In the genomic region with DNA sequence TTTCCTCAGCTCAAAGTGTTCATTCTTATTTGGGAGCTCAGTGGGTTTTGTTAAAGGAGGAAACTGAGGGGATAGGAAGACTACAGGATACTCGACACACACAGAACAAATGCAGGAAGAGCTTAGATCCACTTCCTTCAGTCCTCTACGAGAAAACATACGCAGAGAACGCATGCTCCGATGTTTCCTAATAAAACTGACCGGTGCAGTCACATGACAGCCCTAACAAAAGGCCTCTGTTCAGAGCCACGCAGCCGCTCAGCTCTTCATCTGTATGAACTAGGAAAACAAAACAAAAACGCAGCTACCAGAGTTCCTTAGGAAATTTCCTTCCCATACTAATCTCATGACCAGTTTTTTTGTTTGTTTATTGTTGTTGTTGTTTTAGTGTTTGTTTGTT, we compare ENCODE assay signal across 36 mouse cellular contexts. TPM values are rescaled to one million over a fixed set of nuclear protein-coding genes. Genes with fewer than 3 reads are reported as not detected.
DNase-seq lines count a peak whose midpoint lies in the region; ATAC-seq lines count a peak whose summit lies in the region.
"Had no signal": no experiment of that assay in that cellular context is flagged by ENCODE, and none has a peak within 500 bp of the region (broad histone marks: within the 10 kb centered on the region; RNA-seq: fewer than 3 reads in every experiment).

No protein-coding gene starts in this region.

- H3K36me3 ChIP-seq in kidney, embryonic 15.5 days = peaks cover 42% of the 10 kb centered on the region
- H3K36me3 ChIP-seq in midbrain, embryonic 14.5 days (ENCODE audit: control insufficient read depth, insufficient read depth, low read length) = peaks cover 26% of the 10 kb centered on the region
- peaks cover 6% of the 10 kb centered on the region for H3K36me3 ChIP-seq in midbrain, embryonic 11.5 days (ENCODE audit: control insufficient read depth, insufficient read depth, low read length)

- no peaks in the 10 kb centered on the region for H3K27me3 ChIP-seq in kidney, embryonic 15.5 days
- no peaks in the 10 kb centered on the region for H3K27me3 ChIP-seq in midbrain, embryonic 14.5 days (ENCODE audit: control insufficient read depth, insufficient read depth, low read length)
- no peaks in the 10 kb centered on the region for H3K27me3 ChIP-seq in midbrain, embryonic 11.5 days (ENCODE audit: control insufficient read depth, insufficient read depth, low read length)
- H3K27me3 ChIP-seq: embryonic facial prominence, embryonic 12.5 days; neural tube, embryonic 13.5 days had no signal

- ATAC-seq in kidney, embryonic 15.5 days (replicated peaks; ENCODE audit: low FRiP score) = no peak
- ATAC-seq in midbrain, embryonic 14.5 days (ENCODE audit: low FRiP score, low TSS enrichment) = no peak
- ATAC-seq in midbrain, embryonic 11.5 days (ENCODE audit: low FRiP score) = no peak
- ATAC-seq: forebrain, embryonic 16.5 days; inflammation-experienced regulatory T-cells, adult 6 months; midbrain, embryonic 16.5 days had no signal

- no peak overlapping the region for H3K9ac ChIP-seq in kidney, embryonic 15.5 days
- no peak overlapping the region for H3K9ac ChIP-seq in midbrain, embryonic 14.5 days (replicated peaks; ENCODE audit: low read length)
- no peak overlapping the region for H3K9ac ChIP-seq in midbrain, embryonic 11.5 days (ENCODE audit: low read length)
- H3K9ac ChIP-seq: embryonic facial prominence, embryonic 12.5 days; hindbrain, embryonic 14.5 days; neural tube, embryonic 13.5 days had no signal

- 56% methylated on average over 9 of the region's 9 CpGs for WGBS in kidney, embryonic 15.5 days
- 74% methylated on average over 9 of the region's 9 CpGs for WGBS in midbrain, embryonic 14.5 days
- 83% methylated on average over 9 of the region's 9 CpGs for WGBS in midbrain, embryonic 11.5 days

- no peaks in the 10 kb centered on the region for H3K9me3 ChIP-seq in kidney, embryonic 15.5 days (replicated peaks)
- H3K9me3 ChIP-seq in midbrain, embryonic 14.5 days (ENCODE audit: control insufficient read depth, low read length) = no peaks in the 10 kb centered on the region
- no peaks in the 10 kb centered on the region for H3K9me3 ChIP-seq in midbrain, embryonic 11.5 days (ENCODE audit: control insufficient read depth, low read length)
- H3K9me3 ChIP-seq: embryonic facial prominence, embryonic 12.5 days; neural tube, embryonic 13.5 days had no signal

- no peaks in the 10 kb centered on the region for H3K4me1 ChIP-seq in kidney, embryonic 15.5 days
- no peaks in the 10 kb centered on the region for H3K4me1 ChIP-seq in midbrain, embryonic 14.5 days (ENCODE audit: control insufficient read depth, insufficient read depth, low read length)
- no peaks in the 10 kb centered on the region for H3K4me1 ChIP-seq in midbrain, embryonic 11.5 days (ENCODE audit: control insufficient read depth, insufficient read depth, low read length)
- H3K4me1 ChIP-seq: embryonic facial prominence, embryonic 12.5 days; neural tube, embryonic 13.5 days had no signal

- H3K4me3 ChIP-seq in kidney, embryonic 15.5 days (replicated peaks) = no peak overlapping the region
- no peak overlapping the region for H3K4me3 ChIP-seq in midbrain, embryonic 14.5 days (replicated peaks; ENCODE audit: low read depth, low read length)
- no peak overlapping the region for H3K4me3 ChIP-seq in midbrain, embryonic 11.5 days (ENCODE audit: low read depth, low read length)
- H3K4me3 ChIP-seq: embryonic facial prominence, embryonic 12.5 days; erythroblast, embryonic 14.5 days; heart, adult 2 months; myocyte; neural tube, embryonic 13.5 days had no signal

- DNase-seq in embryo, embryonic 11 days = peak; percentile 17
- no peak for DNase-seq in embryo, embryonic 10.5 days (ENCODE audit: low spot score)
- DNase-seq in kidney, postnatal 25 days = no peak
- peak; percentile 5 for DNase-seq in midbrain, embryonic 14.5 days
- no peak for DNase-seq in midbrain, embryonic 11.5 days (ENCODE audit: low spot score, missing footprints)
- peak; percentile 22 for DNase-seq in telencephalon, adult 2 months (ENCODE audit: low read depth, low spot score)
- DNase-seq in adrenal gland, adult 18-20 months (ENCODE audit: low spot score in 2 of 2) = no peak
- DNase-seq: adrenal gland, postnatal 14 days; cerebellum, adult 11 months; cerebellum, postnatal 25 days; gastrocnemius, postnatal 25 days; heart, adult 2 months; heart, postnatal 4 days; kidney, adult 2 months; kidney, postnatal 10 days; layer of hippocampus, postnatal 36 days; lung, postnatal 36 days; right cerebral cortex, adult 18-20 months; right cerebral cortex, postnatal 4 days; thymus, postnatal 25 days had no signal

- 0 out of 2 replicates have a peak overlapping the region, but pooled peaks have one; percentile 22 for H3K27ac ChIP-seq in kidney, embryonic 15.5 days
- H3K27ac ChIP-seq in midbrain, embryonic 14.5 days (replicated peaks; ENCODE audit: low read depth, low read length) = no peak overlapping the region
- H3K27ac ChIP-seq in midbrain, embryonic 11.5 days (ENCODE audit: low read depth, low read length) = no peak overlapping the region
- H3K27ac ChIP-seq: embryonic facial prominence, embryonic 12.5 days; heart, adult 2 months; hindbrain, embryonic 14.5 days; neural tube, embryonic 13.5 days had no signal

- H3K4me2 ChIP-seq in kidney, embryonic 15.5 days = no peak overlapping the region
- no peak overlapping the region for H3K4me2 ChIP-seq in midbrain, embryonic 14.5 days (ENCODE audit: low read length)
- no peak overlapping the region for H3K4me2 ChIP-seq in midbrain, embryonic 11.5 days
- H3K4me2 ChIP-seq: embryonic facial prominence, embryonic 12.5 days; hindbrain, embryonic 14.5 days; neural tube, embryonic 13.5 days had no signal

RNA-seq across cellular contexts. Expression of gene Rrh, which starts 1.5 kb away (rescaled TPM):
- 0.21 TPM in 1 of 2 replicates, not detected in the other for polyA plus RNA-seq in kidney, embryonic 15.5 days (2015; fragmentation: Nextera tagmentation; extraction: Ambion mirVana)
- 0.14 and 0.19 TPM in 2 replicates for polyA plus RNA-seq in midbrain, embryonic 14.5 days (2014; fragmentation: Nextera tagmentation; extraction: Ambion mirVana)
- polyA plus RNA-seq in midbrain, embryonic 11.5 days (2014; fragmentation: Nextera tagmentation; extraction: Ambion mirVana) = 0.12 TPM in 1 of 2 replicates, not detected in the other
- not detected for total RNA-seq in adrenal gland, adult 18-20 months (2021)
- total RNA-seq: gastrocnemius, postnatal 25 days; heart, adult 2 months had no signal
- polyA plus RNA-seq: erythroblast, embryonic 14.5 days; heart, adult 2 months; heart, embryonic 14.5 days; hindbrain, embryonic 14.5 days; kidney, adult 2 months; liver, adult 2 months; liver, embryonic 16.5 days; myocyte; stomach, embryonic 14.5 days had no signal

RNA-seq across cellular contexts. Expression of gene Gar1, which starts 10.3 kb away (rescaled TPM):
- polyA plus RNA-seq in kidney, embryonic 15.5 days (2015; fragmentation: Nextera tagmentation; extraction: Ambion mirVana) = 92.9 and 95.5 TPM in 2 replicates
- polyA plus RNA-seq in midbrain, embryonic 14.5 days (2014; fragmentation: Nextera tagmentation; extraction: Ambion mirVana) = 16.8 and 21.9 TPM in 2 replicates
- 43.5 and 51.4 TPM in 2 replicates for polyA plus RNA-seq in midbrain, embryonic 11.5 days (2014; fragmentation: Nextera tagmentation; extraction: Ambion mirVana)
- total RNA-seq in adrenal gland, adult 18-20 months (2021) = 10 to 100 TPM; 55.6 to 57.8 TPM

RNA-seq across cellular contexts. Expression of gene Cfi, which starts 14.8 kb away (rescaled TPM):
- 14.2 and 17.5 TPM in 2 replicates for polyA plus RNA-seq in kidney, embryonic 15.5 days (2015; fragmentation: Nextera tagmentation; extraction: Ambion mirVana)
- polyA plus RNA-seq in midbrain, embryonic 14.5 days (2014; fragmentation: Nextera tagmentation; extraction: Ambion mirVana) = 0.39 and 0.92 TPM in 2 replicates
- 0.40 and 0.44 TPM in 2 replicates for polyA plus RNA-seq in midbrain, embryonic 11.5 days (2014; fragmentation: Nextera tagmentation; extraction: Ambion mirVana)
- under 1 TPM in 1 of 2 experiments, not detected in 1; 0.30 TPM for total RNA-seq in adrenal gland, adult 18-20 months (2021)
- total RNA-seq: gastrocnemius, postnatal 25 days; layer of hippocampus, adult 18-20 months; layer of hippocampus, postnatal 36 days; left cerebral cortex, postnatal 36 days; megakaryocyte-erythroid progenitor cell, adult 5-6 weeks had no signal
- polyA plus RNA-seq: inflammation-experienced regulatory T-cells, adult 6 months; myocyte had no signal

RNA-seq across cellular contexts. Expression of gene Lrit3, which starts 17.0 kb away (rescaled TPM):
- not detected in 2 replicates for polyA plus RNA-seq in kidney, embryonic 15.5 days (2015; fragmentation: Nextera tagmentation; extraction: Ambion mirVana)
- polyA plus RNA-seq in midbrain, embryonic 14.5 days (2014; fragmentation: Nextera tagmentation; extraction: Ambion mirVana) = not detected in 2 replicates
- not detected in 2 replicates for polyA plus RNA-seq in midbrain, embryonic 11.5 days (2014; fragmentation: Nextera tagmentation; extraction: Ambion mirVana)
- total RNA-seq in adrenal gland, adult 18-20 months (2021) = not detected
- total RNA-seq: adrenal gland, postnatal 14 days; gastrocnemius, postnatal 25 days; heart, adult 2 months; heart, postnatal 4 days; layer of hippocampus, adult 18-20 months; layer of hippocampus, postnatal 36 days; left cerebral cortex, postnatal 36 days; liver, adult 2 months; megakaryocyte-erythroid progenitor cell, adult 5-6 weeks had no signal
- polyA plus RNA-seq: embryonic facial prominence, embryonic 12.5 days; erythroblast, embryonic 14.5 days; forebrain, embryonic 16.5 days; heart, adult 2 months; heart, embryonic 14.5 days; hindbrain, embryonic 14.5 days; inflammation-experienced regulatory T-cells, adult 6 months; liver, adult 2 months; liver, embryonic 16.5 days; midbrain, embryonic 16.5 days; myocyte; neural tube, embryonic 13.5 days had no signal

RNA-seq across cellular contexts. Expression of gene Pla2g12a, which starts 57.6 kb away (rescaled TPM):
- polyA plus RNA-seq in kidney, embryonic 15.5 days (2015; fragmentation: Nextera tagmentation; extraction: Ambion mirVana) = 41.5 and 43.8 TPM in 2 replicates
- 36.7 and 43.5 TPM in 2 replicates for polyA plus RNA-seq in midbrain, embryonic 14.5 days (2014; fragmentation: Nextera tagmentation; extraction: Ambion mirVana)
- 27.6 and 27.9 TPM in 2 replicates for polyA plus RNA-seq in midbrain, embryonic 11.5 days (2014; fragmentation: Nextera tagmentation; extraction: Ambion mirVana)
- total RNA-seq in adrenal gland, adult 18-20 months (2021) = 10 to 100 TPM; 44.9 to 49.5 TPM

Comparison
In these comparisons a context has a peak if more than half of its experiments do, and no peak if none do; other contexts are left out.
1. DNase-seq: peak in embryo, embryonic 11 days (single experiment), midbrain, embryonic 14.5 days (single experiment) and telencephalon, adult 2 months (single experiment); none in embryo, embryonic 10.5 days (single experiment), kidney, postnatal 25 days (0 of 2), midbrain, embryonic 11.5 days (single experiment) and adrenal gland, adult 18-20 months (0 of 2).